Mouse (Mus musculus): ENCODE results near the gene Luc7l3.

Luc7l3 gene

DNA sequence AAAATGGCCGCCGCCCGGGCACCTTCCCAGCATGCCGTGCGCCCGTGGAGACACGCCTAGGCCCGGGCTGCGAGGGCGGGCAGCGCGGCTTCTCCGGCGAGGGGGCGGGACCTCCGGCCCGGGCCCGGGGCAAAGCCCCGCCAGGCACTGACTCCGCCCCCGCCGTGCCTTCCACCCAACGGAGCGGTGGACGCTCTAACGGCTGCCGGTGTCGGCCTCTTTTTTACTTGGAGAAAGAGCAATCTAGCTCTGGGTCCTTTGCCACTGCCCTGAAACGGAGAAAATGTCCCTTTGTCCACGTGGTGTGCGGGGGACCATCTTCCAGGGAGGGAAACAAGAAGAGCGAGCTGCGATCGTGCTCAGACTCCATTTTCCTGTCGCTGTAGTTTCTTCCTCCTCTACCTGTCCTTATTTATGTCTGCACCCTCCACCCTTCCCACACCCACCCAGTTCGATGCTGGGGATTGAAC is at the start of gene Luc7l3:
Luc7l3 (minus strand) TSS at position 58 of the 470 bp plus-strand sequence.
- DNase-seq (ENCODE audit: low spot score in 2 of 2) = peak; percentile 93 to 94

DNA sequence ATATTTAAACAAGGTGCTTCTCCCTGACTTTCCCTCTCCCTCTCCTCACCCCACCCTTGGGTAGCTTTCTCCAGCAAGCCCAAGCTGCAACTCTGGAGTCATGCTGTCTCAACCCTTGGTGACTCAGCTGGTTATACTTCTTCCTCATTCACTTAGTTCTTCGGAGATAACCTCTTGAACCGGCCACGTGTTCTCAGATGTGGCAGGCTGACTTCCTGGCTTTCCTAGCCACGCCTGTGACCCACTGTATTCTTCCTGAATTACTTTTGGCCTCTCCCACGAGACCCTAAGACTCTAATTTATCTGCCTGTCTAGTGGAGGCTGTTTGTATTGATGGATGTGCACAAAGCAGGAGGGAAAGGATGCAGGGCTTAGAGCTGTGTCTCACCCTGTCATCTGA is 49.0 kb upstream of the Luc7l3 start:
- no peak for DNase-seq (ENCODE audit: low spot score in 2 of 2)

DNA sequence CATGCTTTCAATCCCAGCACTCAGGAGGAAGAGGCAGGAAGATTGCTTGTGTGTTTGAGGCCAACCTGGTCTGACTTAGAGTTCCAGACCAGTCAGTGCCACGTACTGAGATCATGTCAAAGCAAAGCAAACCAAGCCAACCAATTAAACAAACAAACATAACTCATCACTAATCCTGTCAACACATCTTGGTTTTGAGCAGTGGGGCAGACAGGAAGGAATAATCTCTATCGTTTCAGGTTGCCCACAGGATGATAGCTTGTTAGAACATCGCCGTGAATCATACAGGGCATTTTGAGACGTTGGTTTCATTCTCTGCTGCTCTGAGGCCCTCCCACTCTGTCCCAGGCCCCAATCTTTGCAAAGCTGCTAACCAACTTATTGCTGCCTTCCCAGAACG is 48.2 kb upstream of the Luc7l3 start:
- DNase-seq (ENCODE audit: low spot score in 2 of 2) = no peak

DNA sequence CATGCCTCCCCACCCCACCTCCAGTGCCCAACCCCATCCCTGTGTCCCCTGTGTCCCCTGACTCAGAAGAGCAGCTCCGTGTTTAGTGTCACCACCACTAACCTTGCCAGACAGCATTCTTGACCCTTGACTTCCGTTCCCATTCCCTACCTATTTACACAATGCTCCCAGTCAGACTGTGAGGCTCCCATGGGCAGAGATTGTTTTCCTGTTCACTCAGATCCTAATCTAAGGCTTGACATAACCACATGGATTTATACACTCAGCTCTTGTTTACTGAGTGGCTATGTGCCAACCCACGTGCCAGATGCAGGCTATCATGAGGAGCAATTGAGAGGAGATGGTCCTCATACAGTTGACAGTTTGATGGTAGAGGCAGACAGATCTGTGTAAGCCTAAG is 43.6 kb upstream of the Luc7l3 start:
- DNase-seq (ENCODE audit: low spot score in 2 of 2) = no peak

DNA sequence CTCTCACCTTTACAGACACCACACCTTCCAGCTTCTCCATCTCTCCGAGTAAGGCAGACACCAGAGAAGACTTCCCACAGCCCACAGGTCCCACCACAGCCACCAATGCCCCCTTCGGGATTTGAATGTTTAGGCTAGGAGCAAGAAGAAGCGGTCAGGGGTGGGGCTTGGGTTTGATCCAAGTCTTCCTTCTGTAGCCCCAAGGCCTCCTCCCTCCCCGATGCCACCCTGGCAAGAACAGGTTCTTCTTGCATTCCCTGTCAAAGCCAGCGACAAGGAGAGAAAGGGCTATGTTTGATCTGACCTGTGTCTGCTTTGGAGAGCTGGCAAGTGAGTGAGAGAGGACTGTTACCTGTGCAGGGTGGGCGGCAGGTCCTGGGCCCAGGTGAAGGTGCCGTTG is 41.9 kb upstream of the Luc7l3 start:
- DNase-seq (ENCODE audit: low spot score in 2 of 2) = no peak

DNA sequence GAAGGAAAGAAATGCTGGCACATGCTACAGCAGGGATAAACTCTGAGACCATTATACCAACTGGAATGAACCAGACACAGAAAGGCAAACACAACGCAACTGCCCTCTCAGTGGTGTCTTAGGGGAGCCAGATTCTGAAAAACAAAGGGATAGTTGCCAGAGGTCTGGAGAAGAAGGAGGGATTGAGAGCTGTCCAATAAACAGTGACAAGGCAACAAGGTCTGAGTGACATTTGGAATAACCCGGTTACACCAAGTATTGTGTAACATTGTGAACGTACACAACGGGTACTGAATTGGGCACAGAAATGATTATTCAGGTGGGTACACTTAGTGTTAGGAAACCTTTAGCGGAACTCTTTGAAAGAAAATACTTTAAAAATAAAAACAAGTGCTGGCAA is 40.3 kb upstream of the Luc7l3 start:
- DNase-seq (ENCODE audit: low spot score in 2 of 2) = no peak

DNA sequence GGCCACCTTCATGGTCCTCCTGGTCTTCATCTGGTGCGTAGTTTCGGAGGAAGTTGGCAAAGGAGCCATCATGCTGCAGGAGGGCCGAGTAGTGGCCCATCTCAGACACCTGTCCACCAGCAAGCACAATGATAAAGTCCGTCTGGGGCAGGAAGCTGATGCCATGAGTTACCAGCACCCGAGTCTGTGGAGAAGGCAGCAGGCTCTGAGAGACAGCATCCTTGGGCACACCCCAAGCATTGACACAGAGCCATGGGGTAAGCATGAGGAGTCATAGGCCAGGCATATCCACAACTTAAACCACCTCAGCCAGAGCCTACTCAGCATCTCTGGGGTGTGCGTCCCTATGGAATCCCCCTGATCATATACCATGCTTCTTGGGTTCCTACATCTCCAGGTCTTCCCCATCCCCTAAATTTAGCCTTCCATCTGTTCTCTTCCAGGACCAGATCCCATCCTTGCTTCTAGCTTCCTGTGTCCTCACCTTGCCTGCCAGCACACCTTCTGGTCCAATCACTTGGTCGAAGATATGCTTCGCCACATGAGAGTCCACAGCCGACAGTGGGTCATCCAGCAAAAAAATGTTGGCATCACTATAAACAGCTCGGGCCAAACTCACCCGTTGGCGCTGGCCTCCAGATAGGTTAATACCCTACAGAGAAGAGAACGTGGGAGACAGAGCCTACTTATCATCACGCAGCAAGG is 39.5 kb upstream of the Luc7l3 start:
- no peak for DNase-seq (ENCODE audit: low spot score in 2 of 2)

DNA sequence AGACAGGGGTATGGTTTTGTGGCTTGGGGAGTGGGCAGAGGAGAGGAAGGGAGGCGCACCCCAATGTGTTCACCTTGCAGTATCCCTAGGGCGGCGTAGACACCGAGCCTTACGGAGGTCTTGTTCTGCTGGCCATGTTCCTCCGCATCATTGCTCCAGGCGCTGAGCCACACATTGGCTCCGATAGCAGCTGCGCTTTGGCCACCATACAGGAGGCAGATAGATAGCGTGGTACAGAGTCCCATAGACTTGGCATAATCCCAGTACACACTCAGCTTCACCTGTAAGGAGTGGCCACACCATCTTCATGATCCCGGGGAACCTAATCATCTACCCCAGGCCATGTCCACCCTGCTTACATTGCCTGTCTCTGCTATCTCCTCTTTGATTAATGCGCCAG is 37.4 kb upstream of the Luc7l3 start:
- no peak for DNase-seq (ENCODE audit: low spot score in 2 of 2)

DNA sequence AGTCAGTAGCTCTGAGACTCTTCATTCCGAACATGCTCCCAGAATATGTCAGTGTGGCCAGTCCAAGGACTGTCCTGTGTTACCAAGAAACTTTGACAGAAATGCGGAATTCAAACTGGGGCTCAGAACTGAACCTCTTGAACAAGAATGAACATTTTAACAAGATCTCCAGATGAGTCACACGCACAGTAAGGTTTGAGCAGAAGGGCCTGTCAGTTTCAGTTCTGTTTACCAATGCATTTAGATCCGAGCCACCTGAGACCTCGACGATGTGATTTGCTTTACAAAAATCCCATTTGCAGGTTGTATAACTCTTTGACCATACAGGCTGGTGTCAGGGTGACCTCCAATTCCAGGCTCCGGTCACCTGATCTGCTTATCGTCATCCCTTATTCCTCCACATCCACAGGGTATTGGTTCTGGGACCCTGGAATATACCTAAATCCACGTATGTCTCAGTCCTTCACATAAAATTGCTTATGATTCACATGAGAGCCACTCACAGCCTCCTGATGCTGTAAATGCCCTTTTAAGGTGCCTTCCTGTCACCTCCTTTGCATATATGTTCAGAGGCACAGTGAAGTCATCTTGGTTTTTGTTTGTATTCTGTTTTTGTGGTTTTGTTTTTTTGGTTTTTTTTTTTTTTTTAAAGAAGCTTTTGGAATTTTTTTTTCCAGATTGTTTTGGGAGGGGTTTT is 33.9 kb upstream of the Luc7l3 start:
- no peak for DNase-seq (ENCODE audit: low spot score in 2 of 2)

DNA sequence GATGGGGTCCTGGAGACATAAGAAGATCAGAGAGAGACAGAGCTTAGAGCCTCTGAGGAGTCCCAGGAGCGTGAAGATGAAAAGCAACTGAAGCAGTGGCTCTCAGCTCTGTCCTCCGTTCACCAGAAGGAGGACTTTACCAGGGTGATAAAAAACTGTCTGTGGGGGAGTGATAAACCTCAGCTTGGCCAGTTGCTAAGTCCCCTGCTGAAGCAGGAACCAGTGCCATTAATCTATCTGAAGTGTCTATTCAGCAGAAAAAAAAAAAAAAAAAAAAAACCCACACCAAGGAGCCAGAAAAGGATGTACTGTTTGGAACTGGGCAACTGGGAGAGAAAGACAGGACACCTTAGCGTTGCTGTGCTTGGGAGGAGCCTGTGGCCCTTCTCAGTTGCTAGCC is 29.3 kb upstream of the Luc7l3 start:
- no peak for DNase-seq (ENCODE audit: low spot score in 2 of 2)

DNA sequence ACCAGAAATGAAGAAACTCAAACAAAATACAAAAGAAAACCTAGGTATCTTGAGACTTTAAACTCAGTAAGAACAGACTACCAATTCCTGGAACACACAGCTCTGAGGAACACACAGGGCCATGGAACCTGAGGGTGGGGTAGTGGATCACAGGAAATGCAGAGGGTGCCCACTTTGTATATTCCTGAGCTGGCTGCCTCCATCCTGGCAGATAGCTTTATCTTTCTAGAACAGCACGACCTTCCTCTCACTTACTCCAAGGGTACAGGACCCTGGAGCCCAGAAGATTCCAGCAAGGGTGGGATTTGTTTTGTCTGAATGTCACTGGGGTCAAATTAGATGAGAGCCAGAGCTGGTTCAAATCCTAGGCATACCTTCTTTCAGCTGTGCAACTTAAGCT is 28.5 kb upstream of the Luc7l3 start:
- DNase-seq (ENCODE audit: low spot score in 2 of 2) = no peak

DNA sequence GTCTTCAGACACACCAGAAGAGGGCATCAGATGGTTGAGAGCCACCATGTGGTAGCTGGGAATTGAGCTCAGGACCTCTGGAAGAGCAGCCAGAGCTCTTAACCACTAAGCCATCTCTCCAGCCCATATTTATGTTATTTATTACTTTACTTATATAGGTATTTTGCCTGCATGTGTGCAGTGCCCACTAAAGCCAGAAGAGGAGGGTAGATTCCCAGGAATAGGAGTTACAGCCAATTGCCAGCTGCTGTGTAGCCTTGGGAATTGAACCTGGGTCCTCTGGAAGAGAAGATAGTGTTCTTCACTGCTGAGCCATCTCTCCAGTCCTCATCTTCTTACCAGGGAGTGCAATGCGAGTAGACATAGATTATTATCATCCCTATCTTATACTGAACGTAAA is 28.1 kb upstream of the Luc7l3 start:
- DNase-seq (ENCODE audit: low spot score in 2 of 2) = no peak

DNA sequence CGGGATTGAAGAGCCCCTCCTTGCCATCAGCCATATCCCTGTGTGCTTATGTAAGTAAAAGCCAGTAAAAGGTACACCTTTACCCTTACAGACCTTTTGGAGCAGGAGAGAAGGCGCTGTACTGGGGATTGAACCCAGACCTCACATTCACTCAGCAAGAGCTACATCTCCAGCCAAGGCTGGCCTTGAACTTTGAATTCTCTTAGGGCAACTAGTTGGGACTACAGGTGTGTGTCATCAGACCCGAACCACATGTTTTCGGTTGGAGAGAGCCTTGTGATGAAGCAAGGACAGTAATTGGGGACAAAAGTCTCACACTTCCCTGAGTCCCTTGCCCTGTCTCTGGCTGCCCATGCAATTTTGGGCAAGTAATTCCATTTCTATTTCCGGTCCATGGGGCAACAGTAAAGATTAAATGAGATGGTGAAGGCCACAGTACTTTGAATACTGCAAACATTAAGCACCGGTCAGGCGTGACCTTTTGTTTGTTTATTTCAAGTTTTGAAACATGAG is 25.3 kb upstream of the Luc7l3 start:
- DNase-seq (ENCODE audit: low spot score in 2 of 2) = no peak

DNA sequence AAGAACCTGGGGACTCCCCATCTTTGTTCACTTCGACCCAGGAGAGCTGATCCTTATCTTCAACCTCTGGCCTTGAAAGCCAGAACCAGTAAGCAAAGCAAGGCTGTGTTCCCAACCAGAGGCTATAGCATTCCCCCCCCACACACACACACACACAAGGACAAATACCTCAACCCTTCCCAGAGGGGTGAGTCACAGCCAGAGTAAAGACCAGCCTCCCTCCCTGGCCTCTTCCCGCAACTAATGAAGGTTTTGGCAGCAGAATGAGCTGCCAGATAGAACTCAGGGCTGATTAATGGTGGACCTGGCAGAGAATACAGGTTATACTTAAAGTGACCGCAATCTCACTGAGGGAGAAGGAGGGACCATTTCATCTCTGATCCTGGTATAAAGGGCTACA is 24.8 kb upstream of the Luc7l3 start:
- DNase-seq (ENCODE audit: low spot score in 2 of 2) = no peak

DNA sequence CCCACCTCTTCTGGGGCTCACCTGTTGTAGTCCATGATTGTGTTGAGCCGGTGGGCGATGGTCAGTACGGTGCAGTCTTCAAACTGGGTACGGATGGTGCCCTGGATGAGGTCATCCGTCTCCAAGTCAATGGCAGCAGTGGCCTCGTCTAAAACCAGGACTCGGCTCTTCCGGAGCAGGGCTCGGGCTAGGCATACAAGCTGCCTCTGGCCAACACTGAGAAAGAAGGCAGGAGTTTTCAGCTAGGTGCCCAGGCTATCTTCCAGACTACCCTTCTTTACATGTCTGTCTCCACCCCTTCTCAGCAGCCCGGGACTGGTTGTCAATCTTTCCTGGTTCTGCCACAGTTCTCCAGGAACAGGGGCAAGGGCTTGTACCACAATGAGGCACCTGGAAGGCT is 24.1 kb upstream of the Luc7l3 start:
- no peak for DNase-seq (ENCODE audit: low spot score in 2 of 2)

DNA sequence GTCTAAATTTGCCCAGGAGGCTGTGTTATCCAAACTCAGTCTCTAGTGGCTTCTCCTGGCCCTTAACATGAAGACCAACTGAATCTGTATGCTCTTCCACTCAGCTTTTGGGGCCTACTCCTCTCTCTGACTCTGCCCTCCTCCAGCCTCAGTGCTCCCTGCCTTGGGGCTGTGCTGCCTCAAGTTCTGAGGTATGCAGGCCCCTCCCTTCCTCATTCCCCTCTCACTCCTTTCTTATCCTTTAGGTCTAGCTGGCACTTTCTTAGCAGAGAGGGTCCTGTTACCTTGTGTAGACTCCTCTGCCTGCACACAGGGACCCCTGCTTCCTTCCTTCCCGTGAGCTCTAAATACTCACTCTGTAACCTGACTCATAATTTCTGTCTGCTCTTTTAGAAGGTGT is 22.7 kb upstream of the Luc7l3 start:
- DNase-seq (ENCODE audit: low spot score in 2 of 2) = no peak

DNA sequence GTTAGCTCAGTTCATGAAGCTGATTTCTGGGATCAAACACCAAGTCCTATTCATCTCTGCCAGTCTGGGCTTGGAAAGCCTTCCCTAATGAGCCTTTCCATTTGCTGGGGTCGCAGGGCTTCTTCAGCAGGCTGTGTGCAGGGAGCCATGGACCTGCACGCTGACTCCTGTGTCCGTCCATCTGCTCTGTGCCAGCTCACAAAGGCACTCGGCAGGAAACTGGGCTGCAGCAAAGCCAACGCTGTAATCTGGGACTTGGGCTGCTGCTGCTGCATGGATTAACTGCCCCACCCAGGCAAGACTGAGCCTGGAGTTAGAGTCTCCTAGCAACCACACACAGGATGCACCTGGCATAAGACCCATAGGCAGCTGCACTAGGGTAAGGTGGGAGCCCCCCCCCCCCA is 22.2 kb upstream of the Luc7l3 start:
- no peak for DNase-seq (ENCODE audit: low spot score in 2 of 2)

DNA sequence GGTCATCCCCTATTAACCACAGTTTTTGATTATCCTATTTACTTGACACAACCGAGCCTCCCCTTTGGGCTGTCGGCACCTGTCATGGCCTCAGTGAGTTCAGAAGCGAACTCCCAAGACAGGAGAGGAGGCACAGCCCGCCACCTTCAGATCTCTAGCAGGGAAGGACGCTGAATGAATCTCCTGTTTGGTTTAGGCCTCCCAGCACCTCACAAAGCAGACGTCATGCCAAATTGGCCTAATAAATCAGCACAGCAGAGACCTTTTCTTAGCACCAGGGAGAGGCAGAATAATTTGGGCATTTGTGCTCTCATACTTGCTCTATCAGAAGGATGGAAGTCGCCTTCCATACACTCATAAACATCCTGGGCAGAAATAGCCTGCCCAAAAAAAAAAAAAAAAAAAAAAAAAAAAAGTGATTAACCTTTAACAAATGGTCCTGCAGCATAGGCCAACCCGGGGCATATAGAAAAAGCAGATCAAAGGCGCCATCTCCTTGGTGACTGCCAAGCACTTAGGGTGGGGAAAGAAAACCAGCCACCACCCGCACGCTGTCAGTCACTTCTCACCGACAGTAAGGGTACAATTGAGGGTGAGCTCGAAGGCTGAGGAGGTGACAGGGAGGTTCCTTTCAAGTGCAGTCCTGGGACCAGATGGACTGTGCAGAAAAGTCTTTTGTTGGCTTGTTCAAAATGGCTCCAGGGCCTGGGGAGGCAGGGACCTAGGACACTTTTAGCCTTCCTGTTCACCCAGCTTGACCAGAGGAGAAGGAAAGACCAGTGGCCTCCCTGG is 20.5 kb upstream of the Luc7l3 start:
- DNase-seq (ENCODE audit: low spot score in 2 of 2) = no peak

DNA sequence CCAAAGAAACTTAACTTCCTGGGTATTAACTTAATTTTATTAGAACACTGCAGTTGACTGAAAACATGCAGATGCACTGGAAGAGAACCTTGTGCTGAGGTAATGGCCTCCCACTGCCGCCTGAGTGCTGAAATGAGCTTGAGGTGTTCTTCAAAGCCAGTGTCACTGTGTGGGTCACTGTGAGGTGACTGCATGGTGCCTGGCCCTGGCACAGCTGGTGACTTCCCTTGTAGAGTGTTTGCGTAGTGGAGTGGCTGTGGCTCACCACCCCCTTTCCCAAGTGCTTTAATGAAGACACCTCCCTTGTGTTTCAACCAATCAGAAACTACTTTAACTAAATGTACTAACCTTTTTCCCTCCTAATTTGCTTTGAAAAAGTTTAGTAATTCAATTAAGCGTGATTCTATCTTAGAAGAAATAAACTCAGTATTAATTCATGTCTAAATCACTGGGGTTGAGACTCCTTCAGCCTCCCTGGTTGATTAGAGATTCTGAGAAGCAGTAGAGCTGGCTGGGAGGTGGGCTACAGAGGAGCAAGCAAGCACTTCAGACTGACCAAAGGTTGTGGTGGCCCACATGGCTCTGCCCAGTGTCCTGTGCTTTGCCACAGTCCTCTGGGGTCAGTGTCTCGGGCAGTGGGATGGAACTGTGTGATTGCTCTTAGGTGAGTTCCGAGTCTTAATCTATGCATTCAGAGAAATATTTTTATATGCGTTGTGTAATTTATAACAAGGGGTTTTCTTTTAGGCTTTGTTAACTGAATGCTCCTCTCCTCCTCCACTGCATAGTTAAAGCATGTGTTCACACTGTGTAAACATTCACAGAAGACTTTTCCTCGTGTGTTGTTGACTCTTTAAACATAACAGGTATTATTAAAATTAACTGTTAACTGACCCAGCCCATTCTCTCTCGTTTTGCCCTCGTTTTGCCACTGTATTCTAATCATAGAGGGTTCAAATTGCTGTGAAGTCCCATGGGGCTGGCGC is 19.5 kb upstream of the Luc7l3 start:
- DNase-seq (ENCODE audit: low spot score in 2 of 2) = no peak

DNA sequence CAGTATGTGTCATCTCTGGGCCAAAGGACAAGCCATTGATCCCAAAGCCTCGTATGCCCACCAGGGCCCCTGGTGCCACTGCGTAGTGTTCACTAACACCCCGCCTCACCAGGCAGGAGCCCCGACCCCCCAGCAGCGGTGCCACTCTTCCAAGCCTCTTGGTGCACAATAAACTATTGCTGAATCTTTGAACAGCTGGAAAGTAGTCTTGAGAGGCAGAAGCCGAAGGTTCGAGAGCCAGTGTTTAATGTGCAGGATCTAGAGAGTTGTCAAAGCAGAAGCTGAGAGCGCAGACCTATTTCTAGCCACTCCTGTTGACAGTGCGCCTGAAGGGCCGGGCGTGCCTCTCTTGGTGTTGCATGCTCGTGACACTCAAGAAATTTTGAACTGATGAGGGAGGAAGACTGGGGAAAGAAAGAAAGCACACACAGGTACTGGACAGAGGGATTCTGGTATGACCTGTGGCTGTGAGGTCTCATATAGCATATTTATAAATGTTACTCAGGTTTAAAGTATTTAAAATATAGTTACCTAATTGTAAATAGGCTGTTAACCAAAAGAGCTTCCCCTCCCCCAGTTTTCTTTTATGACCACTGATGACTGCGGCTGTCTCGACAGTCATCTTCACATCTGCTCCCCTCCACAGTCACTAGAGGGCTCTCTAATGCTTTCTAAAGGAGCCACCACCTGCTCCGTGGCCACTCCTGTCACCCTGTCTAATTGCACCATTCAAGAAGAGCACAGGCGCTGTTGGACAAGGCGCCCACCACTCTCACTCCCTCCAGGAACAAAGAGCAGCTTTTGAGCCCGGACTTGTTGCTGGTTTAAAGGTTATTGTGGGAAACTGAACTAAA is 18.2 kb upstream of the Luc7l3 start:
- DNase-seq (ENCODE audit: low spot score in 2 of 2) = peak in 1 of 2 experiments; percentile 25

All from heart, adult 9 months (tissue).